Comparison of ENCODE assay signal across 18 mouse cellular contexts in genomic region chr1:115842591-115842990, GRCm38 (mm10).
"Had no signal": no experiment of that assay in that cellular context is flagged by ENCODE, and none has a peak within 500 bp of the region (broad histone marks: within the 10 kb centered on the region; RNA-seq: fewer than 3 reads in every experiment).

No protein-coding gene starts in this region.

- H3K4me1 ChIP-seq: limb, embryonic 10.5 days; liver, embryonic 13.5 days; lung, embryonic 15.5 days; megakaryocyte, embryonic 14.5 days; neural tube, embryonic 13.5 days; stomach, embryonic 15.5 days had no signal

- H3K27me3 ChIP-seq: liver, embryonic 13.5 days; lung, embryonic 15.5 days; megakaryocyte, embryonic 14.5 days; neural tube, embryonic 13.5 days; stomach, embryonic 15.5 days had no signal

- H3K27ac ChIP-seq: left cerebral cortex, adult 2 months; limb, embryonic 10.5 days; liver, embryonic 13.5 days; lung, embryonic 15.5 days; macrophage; neural tube, embryonic 13.5 days; stomach, embryonic 15.5 days had no signal

- DNase-seq: kidney, postnatal 14 days; liver, embryonic 13.5 days; liver, postnatal 0 days; lung, postnatal 14 days; retina, postnatal 1 day; right cerebral cortex, postnatal 4 days; spleen, adult 18-20 months; thymus, adult 2 months; thymus, postnatal 25 days had no signal

- H3K36me3 ChIP-seq: limb, embryonic 10.5 days; liver, embryonic 13.5 days; lung, embryonic 15.5 days; neural tube, embryonic 13.5 days; stomach, embryonic 15.5 days had no signal

- H3K4me2 ChIP-seq: liver, embryonic 13.5 days; lung, embryonic 15.5 days; midbrain, embryonic 11.5 days; neural tube, embryonic 13.5 days; stomach, embryonic 15.5 days had no signal

- H3K9me3 ChIP-seq: limb, embryonic 10.5 days; liver, embryonic 13.5 days; lung, embryonic 15.5 days; megakaryocyte, embryonic 14.5 days; neural tube, embryonic 13.5 days; stomach, embryonic 15.5 days had no signal

- H3K9ac ChIP-seq: liver, embryonic 13.5 days; liver, postnatal 0 days; lung, embryonic 15.5 days; neural tube, embryonic 13.5 days; stomach, embryonic 15.5 days had no signal

- ATAC-seq: liver, postnatal 0 days; midbrain, embryonic 16.5 days had no signal

- H3K4me3 ChIP-seq: left cerebral cortex, adult 2 months; limb, embryonic 10.5 days; liver, embryonic 13.5 days; lung, embryonic 15.5 days; megakaryocyte, embryonic 14.5 days; neural tube, embryonic 13.5 days; stomach, embryonic 15.5 days had no signal
